Mouse (Mus musculus): ENCODE results near the gene Slamf9. TPM values are rescaled to one million over a fixed set of nuclear protein-coding genes. Genes with fewer than 3 reads are reported as not detected.
A peak's percentile ranks its signal among the peaks of the same experiment; 100 is the strongest.

The Slamf9 gene
- polyA plus RNA-seq, 1 experiment from 2014 or later: 0.43 TPM

DNA sequence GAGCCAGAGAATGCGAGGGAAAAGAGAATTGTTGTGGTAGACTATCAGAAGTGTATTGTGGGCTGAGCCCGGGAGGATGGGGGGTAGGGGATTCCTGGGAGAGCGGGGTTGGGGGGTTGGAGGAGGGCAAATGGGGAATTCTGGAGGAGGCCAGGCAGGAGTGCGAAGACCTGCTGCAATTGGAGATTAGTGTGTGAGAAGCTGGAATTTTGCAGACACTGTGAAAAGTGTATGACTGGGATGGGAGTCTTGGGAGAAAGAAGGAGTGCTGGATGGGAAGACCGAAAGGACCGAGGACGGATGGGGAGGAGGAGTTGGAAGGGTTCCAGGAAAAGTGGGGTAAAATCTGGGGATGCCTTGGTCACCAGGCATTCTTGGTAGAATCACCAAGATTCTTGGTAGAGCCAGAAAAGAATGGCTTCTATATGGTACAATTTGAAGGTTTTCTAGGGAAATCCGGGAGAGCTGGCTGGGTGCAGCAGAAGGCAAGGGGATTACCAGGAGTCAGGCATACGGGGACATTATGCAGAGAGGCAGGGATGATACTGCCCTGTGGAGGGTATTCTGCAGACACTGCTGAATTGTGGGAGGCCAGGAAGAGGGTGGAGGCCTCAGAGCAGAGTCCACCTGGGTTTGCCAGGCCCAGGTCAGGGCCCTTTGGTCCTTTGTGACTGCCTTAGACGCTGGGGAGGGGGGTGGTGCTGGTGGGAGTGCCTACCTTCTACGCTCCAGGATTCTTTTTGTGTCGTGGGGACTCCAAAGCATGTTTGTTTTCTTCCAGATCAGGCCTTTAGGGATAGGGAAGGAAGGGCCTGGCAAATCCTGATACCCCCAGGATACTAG lies 7.6 kb downstream of the Slamf9 start:
- Histone ChIP-seq H3K4me2 (replicated peaks; ENCODE audit: low read depth, low read length) (peak overlapping the region; percentile 78), H3K36me3 (ENCODE audit: control insufficient read depth, insufficient read depth, low read length) (peaks cover 8% of the 10 kb centered on the region; the same call in 1 of the 2 replicates), H3K9ac (replicated peaks; ENCODE audit: low read depth, low read length) (peak overlapping the region; percentile 29; the same call in 1 of the 2 replicates), H3K9me3 (ENCODE audit: control insufficient read depth, low read depth, low read length) (no peaks in the 10 kb centered on the region), H3K27ac (ENCODE audit: low read length) (no peak overlapping the region; the same call in 1 of the 2 replicates), H3K27me3 (ENCODE audit: control insufficient read depth, insufficient read depth, low read length) (no peaks in the 10 kb centered on the region), H3K4me3 (ENCODE audit: low read depth, low read length) (peak overlapping the region; percentile 46), H3K4me1 (ENCODE audit: control insufficient read depth, insufficient read depth, low read length) (peaks cover 43% of the 10 kb centered on the region)
- WGBS: 4% methylated on average over 12 of the region's 12 CpGs
- ATAC-seq (ENCODE audit: insufficient number of reproducible peaks, insufficient read depth, low FRiP score, low read depth): no peak

GRCm38 (mm10) chr1:172483361-172483660 lies 8.2 kb downstream of the Slamf9 start:
- Histone ChIP-seq H3K4me1 (ENCODE audit: control insufficient read depth, insufficient read depth, low read length) (peaks cover 46% of the 10 kb centered on the region), H3K27ac (ENCODE audit: low read length) (no peak overlapping the region), H3K27me3 (ENCODE audit: control insufficient read depth, insufficient read depth, low read length) (no peaks in the 10 kb centered on the region), H3K4me3 (ENCODE audit: low read depth, low read length) (peak overlapping the region; percentile 46), H3K9me3 (ENCODE audit: control insufficient read depth, low read depth, low read length) (no peaks in the 10 kb centered on the region), H3K4me2 (replicated peaks; ENCODE audit: low read depth, low read length) (peak overlapping the region; percentile 78), H3K36me3 (ENCODE audit: control insufficient read depth, insufficient read depth, low read length) (peaks cover 8% of the 10 kb centered on the region; the same call in 1 of the 2 replicates), H3K9ac (replicated peaks; ENCODE audit: low read depth, low read length) (peak overlapping the region; percentile 10; the same call in 1 of the 2 replicates)
- WGBS: 25% methylated on average over 4 of the region's 4 CpGs
- no peak for ATAC-seq (ENCODE audit: insufficient number of reproducible peaks, insufficient read depth, low FRiP score, low read depth)

- Histone ChIP-seq H3K4me3 (ENCODE audit: low read depth, low read length) (peak overlapping the region; percentile 11), H3K36me3 (ENCODE audit: control insufficient read depth, insufficient read depth, low read length) (peaks cover 8% of the 10 kb centered on the region; the same call in 1 of the 2 replicates), H3K9me3 (ENCODE audit: control insufficient read depth, low read depth, low read length) (no peaks in the 10 kb centered on the region), H3K27me3 (ENCODE audit: control insufficient read depth, insufficient read depth, low read length) (no peaks in the 10 kb centered on the region), H3K9ac (replicated peaks; ENCODE audit: low read depth, low read length) (no peak overlapping the region), H3K4me2 (replicated peaks; ENCODE audit: low read depth, low read length) (peak overlapping the region; percentile 78), H3K27ac (ENCODE audit: low read length) (no peak overlapping the region), H3K4me1 (ENCODE audit: control insufficient read depth, insufficient read depth, low read length) (peaks cover 46% of the 10 kb centered on the region)
- WGBS: 56% methylated on average over 11 of the region's 11 CpGs
- no peak for ATAC-seq (ENCODE audit: insufficient number of reproducible peaks, insufficient read depth, low FRiP score, low read depth)
Observed at GRCm38 (mm10) chr1:172484236-172484635, 9.1 kb downstream of the Slamf9 start.

GRCm38 (mm10) chr1:172484671-172485070 lies 9.5 kb downstream of the Slamf9 start:
- no peak overlapping the region for H3K9ac ChIP-seq (replicated peaks; ENCODE audit: low read depth, low read length)
- H3K27ac ChIP-seq (ENCODE audit: low read length): no peak overlapping the region
- H3K9me3 ChIP-seq (ENCODE audit: control insufficient read depth, low read depth, low read length): no peaks in the 10 kb centered on the region
- peak overlapping the region; percentile 11; the same call in 1 of the 2 replicates for H3K4me3 ChIP-seq (ENCODE audit: low read depth, low read length)
- WGBS: 67% methylated on average over 13 of the region's 13 CpGs
- ATAC-seq (ENCODE audit: insufficient number of reproducible peaks, insufficient read depth, low FRiP score, low read depth): no peak
- H3K27me3 ChIP-seq (ENCODE audit: control insufficient read depth, insufficient read depth, low read length): no peaks in the 10 kb centered on the region
- peak overlapping the region; percentile 78; the same call in 1 of the 2 replicates for H3K4me2 ChIP-seq (replicated peaks; ENCODE audit: low read depth, low read length)
- H3K4me1 ChIP-seq (ENCODE audit: control insufficient read depth, insufficient read depth, low read length): peaks cover 46% of the 10 kb centered on the region
- H3K36me3 ChIP-seq (ENCODE audit: control insufficient read depth, insufficient read depth, low read length): peaks cover 8% of the 10 kb centered on the region; the same call in 1 of the 2 replicates

DNA sequence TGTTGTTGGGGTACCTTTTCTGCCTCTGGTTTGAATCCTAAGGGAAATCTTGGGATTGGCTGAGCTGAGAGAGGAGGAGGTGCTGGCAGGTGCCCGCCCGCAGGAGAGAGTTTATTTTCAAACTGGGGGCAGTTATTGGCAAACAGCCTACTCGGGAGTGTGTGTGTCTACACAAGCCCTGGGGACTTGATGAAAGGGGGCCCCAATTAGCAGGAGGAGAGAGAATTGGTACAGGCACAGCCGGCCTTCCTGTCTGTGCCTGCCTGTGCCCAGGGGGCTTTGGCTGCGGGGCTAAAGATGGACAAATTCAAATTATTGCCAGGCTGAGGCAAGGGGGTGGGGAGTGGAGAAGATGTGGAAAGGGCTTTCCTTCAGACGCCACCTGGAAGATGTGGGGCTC lies 10.7 kb downstream of the Slamf9 start:
- no peak overlapping the region for H3K9ac ChIP-seq (replicated peaks; ENCODE audit: low read depth, low read length)
- H3K27ac ChIP-seq (ENCODE audit: low read length): 0 out of 2 replicates have a peak overlapping the region, but pooled peaks have one; percentile 10
- no peak for ATAC-seq (ENCODE audit: insufficient number of reproducible peaks, insufficient read depth, low FRiP score, low read depth)
- no peak overlapping the region; the same call in 1 of the 2 replicates for H3K4me2 ChIP-seq (replicated peaks; ENCODE audit: low read depth, low read length)
- 56% methylated on average over 6 of the region's 6 CpGs for WGBS
- H3K4me1 ChIP-seq (ENCODE audit: control insufficient read depth, insufficient read depth, low read length): peaks cover 46% of the 10 kb centered on the region
- H3K9me3 ChIP-seq (ENCODE audit: control insufficient read depth, low read depth, low read length): no peaks in the 10 kb centered on the region
- no peaks in the 10 kb centered on the region for H3K27me3 ChIP-seq (ENCODE audit: control insufficient read depth, insufficient read depth, low read length)
- H3K4me3 ChIP-seq (ENCODE audit: low read depth, low read length): no peak overlapping the region
- peaks cover 8% of the 10 kb centered on the region; the same call in 1 of the 2 replicates for H3K36me3 ChIP-seq (ENCODE audit: control insufficient read depth, insufficient read depth, low read length)

DNA sequence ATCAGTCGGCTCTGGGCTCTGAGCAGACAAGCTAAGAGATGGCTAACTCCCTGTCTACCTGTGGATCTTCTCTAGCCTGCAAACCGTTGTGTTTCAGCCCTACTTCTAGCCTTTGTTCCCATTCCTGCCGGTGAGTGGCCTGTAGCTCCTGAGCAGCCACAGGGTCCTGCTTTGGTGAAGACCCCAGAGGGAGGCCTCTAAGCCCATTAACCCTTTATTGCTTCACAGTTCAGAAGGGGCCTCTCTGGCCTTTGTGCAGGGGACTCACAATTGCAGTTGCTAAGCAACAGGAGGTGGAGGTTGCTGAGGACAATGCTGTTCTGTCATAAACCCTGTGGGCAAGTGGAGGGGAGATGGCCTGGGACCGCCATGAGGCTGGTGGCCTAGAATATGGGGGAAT lies 11.1 kb downstream of the Slamf9 start:
- Histone ChIP-seq H3K36me3 (ENCODE audit: control insufficient read depth, insufficient read depth, low read length) (peaks cover 8% of the 10 kb centered on the region; the same call in 1 of the 2 replicates), H3K27me3 (ENCODE audit: control insufficient read depth, insufficient read depth, low read length) (no peaks in the 10 kb centered on the region), H3K4me1 (ENCODE audit: control insufficient read depth, insufficient read depth, low read length) (peaks cover 42% of the 10 kb centered on the region), H3K4me2 (replicated peaks; ENCODE audit: low read depth, low read length) (no peak overlapping the region; the same call in 1 of the 2 replicates), H3K27ac (ENCODE audit: low read length) (0 out of 2 replicates have a peak overlapping the region, but pooled peaks have one; percentile 10), H3K9ac (replicated peaks; ENCODE audit: low read depth, low read length) (no peak overlapping the region), H3K9me3 (ENCODE audit: control insufficient read depth, low read depth, low read length) (no peaks in the 10 kb centered on the region), H3K4me3 (ENCODE audit: low read depth, low read length) (no peak overlapping the region)
- WGBS: 51% methylated on average over 4 of the region's 4 CpGs
- ATAC-seq (ENCODE audit: insufficient number of reproducible peaks, insufficient read depth, low FRiP score, low read depth): no peak

DNA sequence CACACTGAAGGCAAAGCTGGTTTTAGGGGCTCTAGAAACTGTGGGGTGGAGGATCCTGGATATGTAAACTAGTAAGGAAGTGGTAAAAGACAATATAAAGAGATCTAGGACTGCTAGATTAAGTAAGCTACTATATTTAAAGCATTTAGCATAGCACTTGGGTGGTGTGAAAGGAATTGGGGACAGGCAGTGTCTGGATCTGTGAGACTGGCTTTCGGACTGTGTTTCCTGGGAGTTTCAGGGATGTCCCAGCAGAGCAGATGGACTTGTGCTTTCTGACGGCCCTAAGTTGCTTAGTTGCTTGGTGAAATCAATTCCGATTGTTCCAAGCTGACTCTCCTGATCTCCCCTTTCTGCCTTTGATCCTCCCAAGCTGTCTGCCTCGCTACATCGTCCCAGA lies 11.5 kb downstream of the Slamf9 start:
- H3K4me1 ChIP-seq (ENCODE audit: control insufficient read depth, insufficient read depth, low read length): peaks cover 41% of the 10 kb centered on the region
- peaks cover 8% of the 10 kb centered on the region; the same call in 1 of the 2 replicates for H3K36me3 ChIP-seq (ENCODE audit: control insufficient read depth, insufficient read depth, low read length)
- no peaks in the 10 kb centered on the region for H3K27me3 ChIP-seq (ENCODE audit: control insufficient read depth, insufficient read depth, low read length)
- no peak overlapping the region for H3K9ac ChIP-seq (replicated peaks; ENCODE audit: low read depth, low read length)
- H3K4me3 ChIP-seq (ENCODE audit: low read depth, low read length): no peak overlapping the region
- no peak overlapping the region for H3K27ac ChIP-seq (ENCODE audit: low read length)
- no peaks in the 10 kb centered on the region for H3K9me3 ChIP-seq (ENCODE audit: control insufficient read depth, low read depth, low read length)
- ATAC-seq (ENCODE audit: insufficient number of reproducible peaks, insufficient read depth, low FRiP score, low read depth): no peak
- H3K4me2 ChIP-seq (replicated peaks; ENCODE audit: low read depth, low read length): no peak overlapping the region
- WGBS: 70% methylated on average over 5 of the region's 5 CpGs

GRCm38 (mm10) chr1:172487859-172488258 lies 12.7 kb downstream of the Slamf9 start:
- no peaks in the 10 kb centered on the region for H3K27me3 ChIP-seq (ENCODE audit: control insufficient read depth, insufficient read depth, low read length)
- H3K36me3 ChIP-seq (ENCODE audit: control insufficient read depth, insufficient read depth, low read length): peaks cover 13% of the 10 kb centered on the region; the same call in 1 of the 2 replicates
- no peak for ATAC-seq (ENCODE audit: insufficient number of reproducible peaks, insufficient read depth, low FRiP score, low read depth)
- WGBS: 65% methylated on average over 4 of the region's 4 CpGs
- H3K27ac ChIP-seq (ENCODE audit: low read length): no peak overlapping the region
- H3K4me1 ChIP-seq (ENCODE audit: control insufficient read depth, insufficient read depth, low read length): peaks cover 38% of the 10 kb centered on the region
- H3K9ac ChIP-seq (replicated peaks; ENCODE audit: low read depth, low read length): no peak overlapping the region
- H3K9me3 ChIP-seq (ENCODE audit: control insufficient read depth, low read depth, low read length): no peaks in the 10 kb centered on the region
- no peak overlapping the region for H3K4me2 ChIP-seq (replicated peaks; ENCODE audit: low read depth, low read length)
- no peak overlapping the region for H3K4me3 ChIP-seq (ENCODE audit: low read depth, low read length)

Measured in stomach, embryonic 14.5 days (tissue).